Mouse (Mus musculus) urinary bladder, postnatal 36 days (tissue): ENCODE results near the gene Kcnab3.
"Not testable (repeated sequence)": the region's sequence is repeated elsewhere in the genome, so short reads cannot be mapped to it uniquely, and the experiment has no call there.

Experiments used
- DNase-seq, 2 experiments: peaks; one replicate each; pipeline ENCODE4 v3.0.0; 2022; ENCODE audit warnings: low spot score in 2 of 2, mixed read lengths in 1 of 2

The Kcnab3 gene

GRCm38 (mm10) chr11:69325628-69326407 lies at the start of gene Kcnab3:
Gene Kcnab3, plus strand, starts transcription at chr11:69326258.
- peak; percentile 72 to 87 for DNase-seq

DNA sequence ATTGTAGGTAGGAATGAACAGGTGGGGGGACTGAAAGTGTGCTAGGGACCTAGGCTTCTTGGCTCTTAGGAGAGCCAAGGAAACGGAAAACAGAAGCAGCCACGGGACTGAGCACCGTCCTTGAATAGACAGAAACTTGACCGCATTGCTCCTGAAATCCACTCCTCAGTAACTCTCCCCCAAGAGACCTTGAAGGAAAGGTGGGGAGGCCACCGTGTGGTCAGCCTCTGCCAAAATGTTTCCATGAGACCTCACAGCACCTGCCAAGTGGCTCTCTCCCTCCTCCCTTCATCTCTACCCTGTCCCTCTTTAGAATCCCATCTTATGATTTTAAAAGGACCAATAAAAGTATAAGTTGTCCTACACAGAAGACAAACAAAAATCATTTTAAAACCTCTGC lies 48.8 kb upstream of the Kcnab3 start:
- DNase-seq, result no peak

DNA sequence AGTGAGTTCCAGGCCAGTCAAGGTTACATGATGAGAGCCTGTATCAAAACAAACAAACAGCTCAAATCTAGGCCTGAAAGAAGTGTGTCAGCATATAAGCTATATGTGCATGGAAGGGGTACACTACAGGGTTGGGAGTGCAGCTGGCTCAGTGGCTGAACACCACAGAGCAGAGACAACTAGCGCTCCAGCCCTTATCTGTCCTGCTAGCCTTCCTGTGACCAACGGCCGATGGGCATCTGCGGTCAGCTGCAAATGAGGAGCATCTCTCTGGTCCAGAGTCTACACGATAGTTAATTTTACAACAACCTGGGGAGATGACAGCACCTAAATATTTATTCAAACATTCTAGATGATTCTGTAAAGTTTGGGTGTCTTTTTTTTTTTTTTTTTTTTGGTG lies 34.9 kb upstream of the Kcnab3 start:
- no peak for DNase-seq

GRCm38 (mm10) chr11:69295286-69295685 lies 30.8 kb upstream of the Kcnab3 start:
- DNase-seq, result no peak

- no peak for DNase-seq
These were observed 28.3 kb upstream of the Kcnab3 start for GRCm38 (mm10) chr11:69297799-69298198.

DNA sequence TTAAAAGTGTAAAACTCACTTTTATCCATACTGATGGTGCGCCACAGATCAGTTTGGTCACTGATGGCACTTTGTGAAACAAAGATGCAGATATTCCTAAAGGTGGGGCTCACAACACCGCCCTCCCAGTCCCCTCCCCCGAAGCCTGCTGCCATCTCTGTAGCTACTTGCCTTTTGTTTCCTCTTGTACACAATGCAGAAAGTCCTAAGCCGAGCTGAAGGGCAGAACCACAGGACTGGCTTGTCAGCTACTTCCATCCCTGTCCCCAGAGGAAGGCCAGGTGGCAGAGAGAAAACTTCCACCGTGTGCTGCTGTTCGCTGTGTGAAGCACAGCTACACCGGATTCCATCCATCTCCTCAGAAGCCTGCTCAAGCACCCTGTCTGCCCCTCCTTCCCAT lies 27.8 kb upstream of the Kcnab3 start:
- no peak for DNase-seq

DNA sequence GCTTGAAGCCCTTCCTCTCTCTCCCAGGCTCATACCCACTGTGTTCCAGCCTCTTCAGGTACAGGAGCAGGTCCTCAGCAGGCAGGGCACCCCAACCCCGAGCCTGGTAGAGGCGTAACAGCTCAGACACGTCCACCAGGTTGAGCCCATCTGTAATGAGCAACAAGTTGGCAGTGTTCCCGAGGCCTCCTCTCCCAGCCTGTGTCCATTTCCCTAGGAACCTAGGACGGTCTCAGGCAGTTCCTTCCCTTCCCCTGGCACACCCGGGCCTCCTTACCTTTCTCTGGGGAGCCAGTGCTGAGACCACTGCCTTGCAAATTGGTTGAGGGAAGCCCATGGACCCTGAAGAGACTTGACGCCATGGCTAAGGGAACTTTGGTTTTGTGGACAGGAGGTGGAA lies 23.2 kb upstream of the Kcnab3 start:
- no peak for DNase-seq

- DNase-seq, result no peak
These were observed 20.8 kb upstream of the Kcnab3 start for GRCm38 (mm10) chr11:69305291-69305690.

DNA sequence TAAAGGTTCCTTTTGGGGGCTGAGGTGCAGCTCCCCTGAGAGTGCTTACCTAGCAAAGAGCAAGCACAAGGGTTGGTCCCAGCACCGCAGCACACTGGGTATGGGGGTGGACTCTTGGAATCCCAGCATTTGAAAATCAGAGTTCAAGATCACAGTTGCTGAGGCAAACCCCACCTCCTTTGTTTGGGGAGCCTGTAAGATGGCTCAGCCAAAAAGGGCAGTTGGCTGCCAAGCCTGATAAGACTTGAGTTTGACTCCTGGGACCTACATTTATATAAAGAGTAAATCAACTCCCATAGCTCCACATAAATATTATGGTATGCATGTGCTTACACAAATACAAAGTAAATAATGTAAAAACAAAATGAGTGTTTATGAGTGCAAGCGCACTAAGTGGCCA lies 20.0 kb upstream of the Kcnab3 start:
- DNase-seq, result no peak

DNA sequence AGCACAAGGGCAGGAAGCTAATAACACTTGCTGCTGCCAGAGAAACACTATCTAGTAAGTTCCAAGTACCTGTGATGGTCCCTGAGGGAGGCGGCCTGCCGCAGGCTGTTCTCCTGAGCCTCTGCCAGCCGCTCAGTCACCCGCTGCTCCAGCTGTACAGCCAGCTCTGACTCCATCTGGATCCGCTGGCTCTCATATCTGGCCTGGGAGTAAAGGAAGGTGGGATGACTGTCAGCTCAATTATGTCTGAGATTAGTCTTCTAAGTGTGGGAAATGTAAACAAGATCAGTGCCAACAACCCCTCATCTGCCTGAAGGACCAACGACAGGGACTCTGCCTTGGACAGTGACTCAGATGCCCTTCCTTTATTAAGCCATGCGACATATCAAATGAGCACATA lies 14.8 kb upstream of the Kcnab3 start:
- no peak for DNase-seq

DNA sequence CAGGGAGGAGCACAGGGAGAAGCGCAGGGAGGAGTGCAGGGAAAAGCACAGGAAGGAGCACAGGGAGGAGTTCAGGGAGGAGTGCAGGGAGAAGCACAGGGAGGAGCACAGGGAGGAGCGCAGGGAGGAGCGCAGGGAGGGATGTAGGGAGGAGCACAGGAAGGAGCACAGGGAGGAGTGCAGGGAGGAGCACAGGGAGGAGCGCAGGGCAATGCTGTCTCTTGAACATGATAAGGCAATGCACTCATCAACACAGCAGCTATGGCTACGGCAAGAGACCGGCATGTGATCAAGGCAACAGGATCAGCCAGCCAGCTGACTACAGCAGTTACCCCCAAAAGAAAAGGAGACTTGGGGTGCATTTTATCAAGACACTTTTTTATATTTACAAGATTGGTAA lies 9.7 kb upstream of the Kcnab3 start:
- no peak for DNase-seq

DNA sequence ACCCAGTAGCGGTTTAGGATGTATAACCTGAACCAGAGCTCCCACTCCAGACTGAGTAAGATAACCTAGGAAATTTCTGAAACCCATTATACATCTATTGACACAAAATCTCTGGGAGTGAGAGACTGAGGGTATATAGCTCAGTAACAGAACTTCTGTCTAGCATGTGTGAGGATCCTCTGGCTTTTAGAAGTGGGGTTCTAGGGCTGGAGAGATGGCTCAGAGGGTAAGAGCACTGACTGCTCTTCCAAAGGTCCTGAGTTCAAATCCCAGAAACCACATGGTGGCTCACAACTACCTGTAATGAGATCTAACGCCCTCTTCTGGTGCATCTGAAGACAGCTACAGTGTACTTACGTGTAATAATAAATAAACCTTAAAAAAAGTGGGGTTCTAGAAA lies 8.1 kb upstream of the Kcnab3 start:
- not testable (repeated sequence) for DNase-seq

- no peak for DNase-seq
These were observed 4.5 kb upstream of the Kcnab3 start for GRCm38 (mm10) chr11:69321580-69321979.

GRCm38 (mm10) chr11:69322010-69322409 lies 4.0 kb upstream of the Kcnab3 start:
- no peak for DNase-seq

GRCm38 (mm10) chr11:69322693-69323471 lies 3.2 kb upstream of the Kcnab3 start:
- no peak for DNase-seq

- peak; percentile 93 to 99 for DNase-seq
These were observed 2.4 kb upstream of the Kcnab3 start, which contains the start of the genes Cntrob and Trappc1 for GRCm38 (mm10) chr11:69323667-69324111. Gene Cntrob, minus strand, starts transcription at chr11:69323775. Gene Trappc1, plus strand, starts transcription at chr11:69323980.

DNA sequence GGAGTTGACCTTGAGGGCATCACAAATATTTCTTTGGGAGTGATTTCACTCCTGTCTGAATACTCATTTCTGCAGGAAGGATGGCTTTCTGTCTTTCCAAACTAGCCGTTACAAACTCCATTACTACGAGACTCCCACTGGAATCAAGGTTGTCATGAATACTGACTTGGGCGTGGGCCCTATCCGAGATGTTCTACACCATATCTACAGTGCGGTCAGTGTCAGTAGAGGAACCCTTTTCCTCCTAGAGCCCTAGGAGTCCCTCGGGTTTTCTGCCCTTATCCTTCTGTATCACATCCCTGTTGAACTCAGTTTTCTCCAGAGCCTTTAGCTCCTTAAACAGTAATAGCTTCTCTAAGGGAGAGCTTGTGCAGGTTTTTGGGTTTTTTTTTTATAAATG lies 1.3 kb upstream of the Kcnab3 start:
- DNase-seq, result no peak

DNA sequence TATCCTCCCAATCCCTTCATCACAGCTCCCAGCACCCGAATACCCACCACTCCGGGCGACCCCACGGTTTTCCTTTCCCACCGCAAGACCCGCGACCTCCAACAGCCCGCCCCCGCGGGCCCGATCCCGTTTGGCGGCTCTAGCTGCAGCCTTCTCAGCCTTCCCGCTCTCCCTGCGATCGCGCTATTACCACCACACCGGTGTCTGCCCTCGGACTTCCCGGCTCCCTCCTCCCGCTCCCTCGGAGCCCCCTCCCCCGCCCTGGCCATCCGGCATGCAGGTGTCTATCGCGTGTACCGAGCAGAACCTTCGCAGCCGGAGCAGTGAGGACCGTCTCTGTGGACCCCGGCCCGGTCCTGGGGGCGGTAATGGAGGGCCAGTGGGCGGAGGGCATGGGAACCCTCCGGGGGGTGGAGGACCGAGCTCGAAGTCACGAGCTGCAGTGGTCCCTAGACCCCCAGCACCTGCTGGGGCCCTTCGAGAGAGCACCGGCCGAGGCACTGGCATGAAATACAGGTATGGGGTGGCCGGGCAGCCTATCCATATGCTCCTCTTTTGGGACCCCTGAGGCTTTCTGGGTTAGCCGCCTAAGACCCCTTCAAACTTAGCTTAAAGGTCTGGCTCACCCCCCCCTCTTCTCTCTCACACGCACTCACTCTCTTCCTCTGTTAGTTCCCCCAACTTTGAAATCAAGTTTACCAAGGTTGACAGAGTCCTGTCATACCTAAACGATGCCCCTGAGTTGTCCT lies 524 bp downstream of the Kcnab3 start:
- peak in 1 of 2 experiments; percentile 11 for DNase-seq

GRCm38 (mm10) chr11:69327157-69327442 lies 1.0 kb downstream of the Kcnab3 start:
- no peak for DNase-seq

- DNase-seq, result no peak
These were observed 1.6 kb downstream of the Kcnab3 start for GRCm38 (mm10) chr11:69327648-69328047.

- no peak for DNase-seq
These were observed 2.5 kb downstream of the Kcnab3 start for GRCm38 (mm10) chr11:69328517-69328916.

DNA sequence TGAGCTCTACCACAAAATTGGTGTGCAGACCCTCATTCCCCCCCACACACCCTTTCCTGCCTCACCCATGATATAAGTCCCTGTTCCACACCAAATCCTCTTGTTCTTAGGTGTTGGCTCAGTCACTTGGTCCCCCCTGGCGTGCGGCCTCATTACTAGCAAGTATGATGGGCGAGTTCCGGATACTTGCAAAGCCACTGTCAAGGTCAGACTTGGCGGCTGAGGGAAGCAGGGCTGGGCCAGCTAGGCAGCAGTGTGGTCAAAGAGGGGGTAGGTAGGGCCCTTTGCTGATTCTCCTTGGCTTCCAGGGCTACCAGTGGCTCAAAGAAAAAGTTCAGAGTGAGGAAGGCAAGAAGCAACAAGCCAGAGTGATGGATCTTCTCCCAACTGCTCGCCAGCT lies 5.1 kb downstream of the Kcnab3 start:
- no peak for DNase-seq
